Mouse (Mus musculus) left cerebral cortex, adult 6 months (tissue): Measurements from ENCODE around the gene Dcbld2. TPM values are rescaled to one million over a fixed set of nuclear protein-coding genes. Genes with fewer than 3 reads are reported as not detected.

Experiments used
- long read RNA-seq, 2 experiments: library from polyadenylated mRNA; unstranded; transcript quantifications; one replicate each; pipeline ENCODE4 v2.0.0; 2019 to 2020
- polyA plus RNA-seq: library from polyadenylated mRNA; unstranded; fragments of <200 nt; fragmentation: Nextera tagmentation; gene quantifications from 2 replicates; pipeline ENCODE4 v1.2.3, GENCODE M21; 2021

Dcbld2 gene
- 1.4 and 1.9 TPM in 2 replicates for polyA plus RNA-seq
- long read RNA-seq, experiment 1, partial matches to known transcripts: 2 of 12 reads
- long read RNA-seq, experiment 1, other reads (novel, unspliced or antisense): 10 of 12 reads
- long read RNA-seq, experiment 2, partial matches to known transcripts: 1 of 11 reads
- long read RNA-seq, experiment 2, other reads (novel, unspliced or antisense): 10 of 11 reads

GRCm38 (mm10) chr16:58408062-58408486, at the start of gene Dcbld2:
Gene Dcbld2 (plus strand): TSS chr16:58408443.

Other genes with a start within 250 kb of the Dcbld2 start
- 14.3 and 14.5 TPM in 2 replicates for gene St3gal6, start 115.8 kb downstream of the Dcbld2 start, polyA plus RNA-seq
- not detected in 2 replicates for gene Gm813, start 208.5 kb downstream of the Dcbld2 start, polyA plus RNA-seq
- gene E330017A01Rik, start 230.3 kb downstream of the Dcbld2 start, polyA plus RNA-seq: not detected in 2 replicates